Mouse (Mus musculus) forebrain, embryonic 15.5 days (tissue): Measurements from ENCODE around the gene Cobl. TPM values are rescaled to one million over a fixed set of nuclear protein-coding genes. Genes with fewer than 3 reads are reported as not detected.

Experiments
- ATAC-seq: fragments of 200-750 bp; cut with Nextera tagmentation; replicated peaks from 2 replicates; pipeline ENCODE4 v1.8.0; 2017; ENCODE audit warnings: mild to moderate bottlenecking, moderate TSS enrichment, moderate library complexity
- H3K27ac ChIP-seq: fragments of 300-500 bp; sonication (generic); replicated peaks from 2 replicates; pipeline ENCODE4 v1.5.1; 2015; ENCODE audit warnings: mild to moderate bottlenecking, inconsistent platforms
- H3K27me3 ChIP-seq: fragments of 300-500 bp; sonication (generic); 2 replicates; pipeline ENCODE4 v1.6.1; 2015; ENCODE audit warnings: inconsistent platforms
- H3K36me3 ChIP-seq: fragments of 300-500 bp; sonication (generic); 2 replicates; pipeline ENCODE4 v1.6.1; 2015; ENCODE audit warnings: mild to moderate bottlenecking, inconsistent platforms
- H3K4me1 ChIP-seq: fragments of 300-500 bp; sonication (generic); 2 replicates; pipeline ENCODE4 v1.6.1; 2015; ENCODE audit warnings: inconsistent platforms
- H3K4me2 ChIP-seq: fragments of 300-500 bp; sonication (generic); replicated peaks from 2 replicates; pipeline ENCODE4 v1.6.1; 2015; ENCODE audit warnings: mild to moderate bottlenecking, inconsistent platforms
- H3K4me3 ChIP-seq: fragments of 300-500 bp; sonication (generic); 2 replicates; pipeline ENCODE4 v1.5.1; 2015; ENCODE audit warnings: mild to moderate bottlenecking, inconsistent platforms
- H3K9ac ChIP-seq: fragments of 300-500 bp; sonication (generic); replicated peaks from 2 replicates; pipeline ENCODE4 v1.6.1; 2015; ENCODE audit warnings: mild to moderate bottlenecking, inconsistent platforms
- H3K9me3 ChIP-seq: fragments of 300-500 bp; sonication (generic); 2 replicates; pipeline ENCODE4 v1.6.1; 2016; ENCODE audit warnings: inconsistent platforms
- WGBS: fragments of 180-500 bp; shearing (Covaris S2); methylation state at CpG from one replicate; pipeline ENCODE4 v1.1.7; 2015; ENCODE audit warnings: mixed read lengths; 5-methylcytosine and 5-hydroxymethylcytosine counted together
- polyA plus RNA-seq: library from polyadenylated mRNA; unstranded; fragments of >200 nt; fragmentation: Nextera tagmentation; extraction: Ambion mirVana; gene quantifications from 2 replicates; pipeline ENCODE4 v1.2.1, GENCODE M21; 2015

Gene Cobl
- polyA plus RNA-seq, 1 experiment from 2014 or later = 6.6 TPM

GRCm38 (mm10) chr11:12231481-12232035, 233.2 kb downstream of the Cobl start:
- Histone ChIP-seq H3K27ac (no peak overlapping the region), H3K4me2 (no peak overlapping the region), H3K4me3 (no peak overlapping the region), H3K9me3 (no peaks in the 10 kb centered on the region), H3K9ac (no peak overlapping the region), H3K36me3 (no peaks in the 10 kb centered on the region), H3K27me3 (no peaks in the 10 kb centered on the region), H3K4me1 (peaks cover 25% of the 10 kb centered on the region)
- ATAC-seq = peak; percentile 87
- 35% methylated on average over 6 of the region's 6 CpGs for WGBS

- Histone ChIP-seq H3K36me3 (no peaks in the 10 kb centered on the region), H3K9me3 (no peaks in the 10 kb centered on the region), H3K9ac (no peak overlapping the region), H3K4me1 (peaks cover 25% of the 10 kb centered on the region), H3K4me2 (no peak overlapping the region), H3K27ac (no peak overlapping the region), H3K4me3 (no peak overlapping the region), H3K27me3 (peaks cover 6% of the 10 kb centered on the region)
- 57% methylated on average over 7 of the region's 7 CpGs for WGBS
- no peak for ATAC-seq
These were observed 235.3 kb downstream of the Cobl start for GRCm38 (mm10) chr11:12229411-12229810.

GRCm38 (mm10) chr11:12227343-12227742, 237.4 kb downstream of the Cobl start:
- 94% methylated on average over 3 of the region's 3 CpGs for WGBS
- no peak overlapping the region for H3K4me3 ChIP-seq
- no peak overlapping the region for H3K27ac ChIP-seq
- H3K9me3 ChIP-seq = no peaks in the 10 kb centered on the region
- no peaks in the 10 kb centered on the region for H3K36me3 ChIP-seq
- no peak for ATAC-seq
- H3K4me2 ChIP-seq = no peak overlapping the region
- peaks cover 17% of the 10 kb centered on the region for H3K4me1 ChIP-seq
- no peak overlapping the region for H3K9ac ChIP-seq
- peaks cover 9% of the 10 kb centered on the region for H3K27me3 ChIP-seq

- Histone ChIP-seq H3K27ac (no peak overlapping the region), H3K9ac (no peak overlapping the region), H3K4me3 (no peak overlapping the region), H3K27me3 (peaks cover 6% of the 10 kb centered on the region), H3K36me3 (no peaks in the 10 kb centered on the region), H3K4me1 (peaks cover 8% of the 10 kb centered on the region), H3K9me3 (no peaks in the 10 kb centered on the region), H3K4me2 (no peak overlapping the region)
- ATAC-seq = peak; percentile 87
- 9% methylated on average over 4 of the region's 4 CpGs for WGBS
These were observed 244.9 kb downstream of the Cobl start for GRCm38 (mm10) chr11:12219594-12220530.

- ATAC-seq = no peak
- no peak overlapping the region for H3K9ac ChIP-seq
- no peaks in the 10 kb centered on the region for H3K9me3 ChIP-seq
- no peaks in the 10 kb centered on the region; the same call in 1 of the 2 replicates for H3K27me3 ChIP-seq
- H3K4me3 ChIP-seq = no peak overlapping the region
- no peaks in the 10 kb centered on the region for H3K36me3 ChIP-seq
- H3K27ac ChIP-seq = no peak overlapping the region
- peaks cover 8% of the 10 kb centered on the region for H3K4me1 ChIP-seq
- H3K4me2 ChIP-seq = no peak overlapping the region
- WGBS = 92% methylated on average over 1 of the region's 1 CpGs
These were observed 247.9 kb downstream of the Cobl start for GRCm38 (mm10) chr11:12216897-12217296.

- no peak overlapping the region for H3K4me3 ChIP-seq
- H3K4me2 ChIP-seq = no peak overlapping the region
- H3K27ac ChIP-seq = no peak overlapping the region
- H3K36me3 ChIP-seq = no peaks in the 10 kb centered on the region
- no peak for ATAC-seq
- H3K9ac ChIP-seq = no peak overlapping the region
- H3K4me1 ChIP-seq = peaks cover 8% of the 10 kb centered on the region
- H3K9me3 ChIP-seq = no peaks in the 10 kb centered on the region
- WGBS = 98% methylated on average over 1 of the region's 1 CpGs
- H3K27me3 ChIP-seq = no peaks in the 10 kb centered on the region
These were observed 249.2 kb downstream of the Cobl start for GRCm38 (mm10) chr11:12215582-12215981.

GRCm38 (mm10) chr11:12208574-12208973, 256.2 kb downstream of the Cobl start:
- Histone ChIP-seq H3K27ac (no peak overlapping the region), H3K9ac (no peak overlapping the region), H3K4me2 (no peak overlapping the region), H3K36me3 (no peaks in the 10 kb centered on the region), H3K4me3 (no peak overlapping the region), H3K9me3 (no peaks in the 10 kb centered on the region), H3K4me1 (no peaks in the 10 kb centered on the region), H3K27me3 (no peaks in the 10 kb centered on the region)
- 76% methylated on average over 2 of the region's 2 CpGs for WGBS
- ATAC-seq = no peak

- Histone ChIP-seq H3K27ac (no peak overlapping the region), H3K4me2 (no peak overlapping the region), H3K27me3 (no peaks in the 10 kb centered on the region), H3K9ac (no peak overlapping the region), H3K4me3 (no peak overlapping the region), H3K36me3 (no peaks in the 10 kb centered on the region), H3K4me1 (no peaks in the 10 kb centered on the region), H3K9me3 (no peaks in the 10 kb centered on the region)
- ATAC-seq = no peak
- WGBS = 70% methylated on average over 6 of the region's 6 CpGs
These were observed 259.3 kb downstream of the Cobl start for GRCm38 (mm10) chr11:12205201-12206161.

- H3K27ac ChIP-seq = no peak overlapping the region
- peaks cover 13% of the 10 kb centered on the region for H3K4me1 ChIP-seq
- no peak for ATAC-seq
- H3K27me3 ChIP-seq = no peaks in the 10 kb centered on the region
- H3K4me2 ChIP-seq = no peak overlapping the region
- H3K9ac ChIP-seq = no peak overlapping the region
- H3K9me3 ChIP-seq = no peaks in the 10 kb centered on the region
- 65% methylated on average over 4 of the region's 4 CpGs for WGBS
- H3K4me3 ChIP-seq = no peak overlapping the region
- H3K36me3 ChIP-seq = no peaks in the 10 kb centered on the region
These were observed 265.3 kb downstream of the Cobl start for GRCm38 (mm10) chr11:12199441-12199840.

GRCm38 (mm10) chr11:12198700-12199349, 265.9 kb downstream of the Cobl start:
- ATAC-seq = peak; percentile 60; the same call in 1 of the 2 replicates
- Histone ChIP-seq H3K27me3 (no peaks in the 10 kb centered on the region), H3K9ac (no peak overlapping the region), H3K4me2 (no peak overlapping the region), H3K9me3 (no peaks in the 10 kb centered on the region), H3K4me1 (peaks cover 13% of the 10 kb centered on the region), H3K4me3 (no peak overlapping the region), H3K36me3 (no peaks in the 10 kb centered on the region), H3K27ac (no peak overlapping the region)
- WGBS = 57% methylated on average over 6 of the region's 6 CpGs

- ATAC-seq = no peak
- Histone ChIP-seq H3K4me2 (no peak overlapping the region), H3K27ac (no peak overlapping the region), H3K36me3 (no peaks in the 10 kb centered on the region), H3K4me3 (no peak overlapping the region), H3K9me3 (no peaks in the 10 kb centered on the region), H3K9ac (no peak overlapping the region), H3K27me3 (no peaks in the 10 kb centered on the region), H3K4me1 (peaks cover 13% of the 10 kb centered on the region)
- WGBS = 85% methylated on average over 2 of the region's 2 CpGs
These were observed 266.7 kb downstream of the Cobl start for GRCm38 (mm10) chr11:12198017-12198416.
